Mouse (Mus musculus) stomach, embryonic 14.5 days (tissue): ENCODE measurements around the gene Caskin1. TPM values are rescaled to one million over a fixed set of nuclear protein-coding genes. Genes with fewer than 3 reads are reported as not detected.

Source experiments
- ATAC-seq: fragments of 200-750 bp; cut with Nextera tagmentation; 2 replicates; pipeline ENCODE4 v1.8.0; 2017; ENCODE audit warnings: low read depth, moderate TSS enrichment; ENCODE audit not compliant: insufficient number of reproducible peaks, insufficient read depth, low FRiP score
- H3K27ac ChIP-seq: fragments of 300-500 bp; sonication (generic); 2 replicates; pipeline ENCODE4 v1.5.1; 2014; ENCODE audit warnings: mild to moderate bottlenecking, low read length, moderate library complexity, mixed read lengths
- H3K27me3 ChIP-seq: fragments of 300-500 bp; sonication (generic); 2 replicates; pipeline ENCODE4 v1.6.1; 2014; ENCODE audit warnings: low read length, control low read depth, mixed read lengths; ENCODE audit not compliant: control insufficient read depth, insufficient read depth
- H3K36me3 ChIP-seq: fragments of 300-500 bp; sonication (generic); 2 replicates; pipeline ENCODE4 v1.6.1; 2014; ENCODE audit warnings: mild to moderate bottlenecking, control low read depth, low read length, moderate library complexity, mixed read lengths; ENCODE audit not compliant: control insufficient read depth, insufficient read depth
- H3K4me1 ChIP-seq: fragments of 300-500 bp; sonication (generic); 2 replicates; pipeline ENCODE4 v1.6.1; 2014; ENCODE audit warnings: low read length, control low read depth, mixed read lengths; ENCODE audit not compliant: control insufficient read depth, insufficient read depth
- H3K4me2 ChIP-seq: fragments of 300-500 bp; sonication (generic); replicated peaks from 2 replicates; pipeline ENCODE4 v1.6.1; 2014; ENCODE audit warnings: low read depth, low read length, control low read depth
- H3K4me3 ChIP-seq: fragments of 300-500 bp; sonication (generic); 2 replicates; pipeline ENCODE4 v1.5.1; 2014; ENCODE audit warnings: low read depth, low read length, control low read depth
- H3K9ac ChIP-seq: fragments of 300-500 bp; sonication (generic); replicated peaks from 2 replicates; pipeline ENCODE4 v1.6.1; 2014; ENCODE audit warnings: low read depth, mild to moderate bottlenecking, control low read depth, low read length, moderate library complexity, mixed read lengths
- H3K9me3 ChIP-seq: fragments of 300-500 bp; sonication (generic); 2 replicates; pipeline ENCODE4 v1.6.1; 2016; ENCODE audit warnings: low read depth, low read length, control low read depth; ENCODE audit not compliant: control insufficient read depth
- whole genome bisulfite sequencing: fragments of 180-500 bp; shearing (Covaris S2); extraction: QIAGEN DNeasy Blood & Tissue Kit; methylation state at CpG from one replicate; pipeline ENCODE4 v1.1.7; 2014; 5-methylcytosine and 5-hydroxymethylcytosine counted together
- polyA plus RNA-seq: library from polyadenylated mRNA; unstranded; fragments of >200 nt; fragmentation: Nextera tagmentation; extraction: Ambion mirVana; gene quantifications from 2 replicates; pipeline ENCODE4 v1.2.1, GENCODE M21; 2014

Gene Caskin1
- polyA plus RNA-seq, 1 experiment from 2014 or later: 3.8 TPM

DNA sequence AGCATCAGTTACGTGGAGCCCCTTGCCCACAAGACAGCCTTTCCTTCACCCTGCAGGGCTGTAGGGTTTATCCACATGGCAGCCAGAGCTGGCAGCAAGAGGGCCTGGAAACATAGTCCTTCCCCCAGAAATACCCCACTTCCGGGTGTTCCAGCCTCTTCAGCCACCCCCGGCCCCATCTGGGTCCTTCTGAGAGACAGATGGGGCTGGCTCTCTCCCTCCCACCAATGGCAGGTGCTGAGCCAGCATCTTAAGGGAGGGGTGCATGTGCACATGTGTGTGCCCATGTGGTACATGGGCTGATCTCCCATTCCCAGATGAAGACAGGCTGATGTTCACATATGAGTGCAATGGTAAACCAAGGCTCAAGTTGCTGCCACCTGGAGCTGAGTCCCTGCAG is 7.0 kb downstream of the Caskin1 start:
- 74% methylated on average over 3 of the region's 3 CpGs for WGBS
- no peak overlapping the region for H3K4me3 ChIP-seq
- ATAC-seq: no peak
- no peak overlapping the region for H3K9ac ChIP-seq
- H3K27ac ChIP-seq: no peak overlapping the region
- no peak overlapping the region for H3K4me2 ChIP-seq
- H3K27me3 ChIP-seq: no peaks in the 10 kb centered on the region
- H3K36me3 ChIP-seq: no peaks in the 10 kb centered on the region
- H3K4me1 ChIP-seq: no peaks in the 10 kb centered on the region
- no peaks in the 10 kb centered on the region for H3K9me3 ChIP-seq

DNA sequence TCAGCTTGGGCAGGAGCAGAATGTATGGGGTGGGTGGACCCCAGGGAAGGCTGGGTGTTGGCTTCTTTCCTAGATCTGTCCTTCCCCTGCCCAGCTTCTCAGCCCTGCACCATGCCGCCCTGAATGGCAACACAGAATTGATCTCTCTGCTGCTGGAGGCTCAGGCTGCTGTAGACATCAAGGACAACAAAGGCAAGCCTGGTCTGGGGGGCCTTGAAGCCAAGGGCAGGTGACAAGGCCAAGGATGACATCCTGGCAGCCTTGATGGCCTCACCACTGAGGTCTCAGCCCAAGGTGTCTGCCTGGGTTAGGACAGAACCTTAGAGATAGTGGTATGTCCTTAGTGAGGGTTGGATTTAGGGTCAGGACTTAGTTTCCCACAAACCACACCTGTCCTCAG is 7.6 kb downstream of the Caskin1 start:
- no peaks in the 10 kb centered on the region for H3K9me3 ChIP-seq
- H3K27ac ChIP-seq: no peak overlapping the region
- 69% methylated on average over 1 of the region's 1 CpGs for WGBS
- no peaks in the 10 kb centered on the region for H3K36me3 ChIP-seq
- no peaks in the 10 kb centered on the region for H3K27me3 ChIP-seq
- no peak overlapping the region for H3K4me3 ChIP-seq
- ATAC-seq: no peak
- H3K9ac ChIP-seq: no peak overlapping the region
- no peaks in the 10 kb centered on the region for H3K4me1 ChIP-seq
- H3K4me2 ChIP-seq: no peak overlapping the region

DNA sequence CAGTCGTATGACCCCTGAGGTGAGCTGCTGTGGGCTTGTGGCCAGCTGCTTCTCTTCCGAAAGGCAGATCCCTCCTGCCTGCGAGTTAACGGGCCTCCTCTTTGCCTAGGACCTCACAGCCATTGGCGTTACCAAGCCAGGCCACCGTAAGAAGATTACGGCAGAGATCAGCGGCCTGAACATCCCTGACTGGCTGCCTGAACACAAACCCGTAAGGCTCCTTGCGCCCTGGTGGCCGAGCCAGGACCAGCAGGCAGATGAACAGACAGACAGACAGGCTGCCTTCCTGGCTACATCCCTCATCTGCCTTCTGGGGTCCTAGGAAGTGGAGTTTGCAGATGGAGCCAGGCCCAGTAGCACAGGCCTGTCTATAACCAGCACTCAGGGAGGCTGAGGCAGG is 13.8 kb downstream of the Caskin1 start:
- Histone ChIP-seq H3K27me3 (no peaks in the 10 kb centered on the region), H3K4me1 (0 out of 2 replicates have a peak, but pooled peaks cover 3% of the 10 kb centered on the region), H3K4me2 (no peak overlapping the region), H3K36me3 (no peaks in the 10 kb centered on the region; the same call in 1 of the 2 replicates), H3K9ac (no peak overlapping the region), H3K9me3 (no peaks in the 10 kb centered on the region), H3K4me3 (no peak overlapping the region), H3K27ac (no peak overlapping the region)
- WGBS: 40% methylated on average over 11 of the region's 11 CpGs
- no peak for ATAC-seq

DNA sequence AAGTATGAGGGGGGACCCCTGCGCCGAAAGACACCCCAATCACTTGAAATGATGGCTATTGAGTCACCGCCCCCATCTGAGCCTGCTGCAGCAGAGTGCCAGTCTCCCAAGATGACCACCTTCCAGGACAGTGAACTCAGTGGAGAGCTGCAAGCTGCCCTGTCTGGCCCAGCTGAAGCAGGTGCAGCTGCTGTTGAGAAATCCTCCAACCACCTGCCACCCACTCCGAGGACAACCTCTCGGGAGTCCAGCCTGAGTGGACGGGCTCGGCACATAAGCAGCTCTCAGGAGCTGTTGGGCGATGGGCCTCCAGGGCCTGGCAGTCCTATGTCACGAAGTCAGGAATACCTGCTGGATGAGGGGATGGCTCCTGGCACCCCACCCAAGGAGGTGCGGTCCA is 15.7 kb downstream of the Caskin1 start:
- Histone ChIP-seq H3K9ac (no peak overlapping the region), H3K27me3 (no peaks in the 10 kb centered on the region), H3K9me3 (no peaks in the 10 kb centered on the region), H3K4me1 (0 out of 2 replicates have a peak, but pooled peaks cover 4% of the 10 kb centered on the region), H3K4me3 (no peak overlapping the region), H3K36me3 (peaks cover 14% of the 10 kb centered on the region), H3K4me2 (no peak overlapping the region), H3K27ac (no peak overlapping the region)
- WGBS: 95% methylated on average over 10 of the region's 10 CpGs
- no peak for ATAC-seq

DNA sequence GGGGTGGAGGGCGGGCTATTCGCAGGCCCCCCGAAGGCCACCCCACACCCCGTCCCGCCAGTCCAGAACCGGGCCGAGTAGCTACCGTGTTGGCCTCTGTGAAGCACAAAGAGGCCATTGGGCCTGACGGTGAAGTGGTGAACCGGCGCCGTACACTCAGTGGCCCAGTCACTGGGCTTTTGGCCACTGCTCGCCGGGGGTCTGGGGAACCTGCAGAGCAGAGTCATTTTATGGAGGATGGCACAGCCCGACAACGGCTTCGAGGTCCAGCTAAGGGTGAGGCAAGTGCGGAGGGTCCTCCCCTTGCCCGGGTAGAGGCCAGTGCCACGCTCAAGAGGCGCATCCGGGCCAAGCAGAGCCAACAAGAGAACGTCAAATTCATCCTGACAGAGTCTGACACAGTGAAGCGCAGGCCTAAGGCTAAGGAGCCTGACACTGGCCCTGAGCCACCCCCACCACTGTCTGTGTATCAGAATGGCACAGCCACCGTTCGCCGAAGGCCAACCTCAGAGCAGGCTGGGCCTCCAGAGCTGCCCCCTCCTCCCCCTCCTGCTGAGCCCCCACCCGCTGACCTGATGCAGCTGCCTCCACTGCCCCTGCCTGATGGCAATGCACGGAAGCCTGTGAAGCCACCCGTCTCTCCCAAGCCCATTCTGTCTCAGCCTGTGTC is 17.0 kb downstream of the Caskin1 start:
- no peaks in the 10 kb centered on the region for H3K9me3 ChIP-seq
- no peak for ATAC-seq
- H3K4me3 ChIP-seq: no peak overlapping the region
- H3K36me3 ChIP-seq: peaks cover 27% of the 10 kb centered on the region
- no peak overlapping the region for H3K4me2 ChIP-seq
- H3K4me1 ChIP-seq: 0 out of 2 replicates have a peak, but pooled peaks cover 4% of the 10 kb centered on the region
- WGBS: 91% methylated on average over 30 of the region's 30 CpGs
- no peak overlapping the region for H3K9ac ChIP-seq
- no peak overlapping the region for H3K27ac ChIP-seq
- H3K27me3 ChIP-seq: no peaks in the 10 kb centered on the region

DNA sequence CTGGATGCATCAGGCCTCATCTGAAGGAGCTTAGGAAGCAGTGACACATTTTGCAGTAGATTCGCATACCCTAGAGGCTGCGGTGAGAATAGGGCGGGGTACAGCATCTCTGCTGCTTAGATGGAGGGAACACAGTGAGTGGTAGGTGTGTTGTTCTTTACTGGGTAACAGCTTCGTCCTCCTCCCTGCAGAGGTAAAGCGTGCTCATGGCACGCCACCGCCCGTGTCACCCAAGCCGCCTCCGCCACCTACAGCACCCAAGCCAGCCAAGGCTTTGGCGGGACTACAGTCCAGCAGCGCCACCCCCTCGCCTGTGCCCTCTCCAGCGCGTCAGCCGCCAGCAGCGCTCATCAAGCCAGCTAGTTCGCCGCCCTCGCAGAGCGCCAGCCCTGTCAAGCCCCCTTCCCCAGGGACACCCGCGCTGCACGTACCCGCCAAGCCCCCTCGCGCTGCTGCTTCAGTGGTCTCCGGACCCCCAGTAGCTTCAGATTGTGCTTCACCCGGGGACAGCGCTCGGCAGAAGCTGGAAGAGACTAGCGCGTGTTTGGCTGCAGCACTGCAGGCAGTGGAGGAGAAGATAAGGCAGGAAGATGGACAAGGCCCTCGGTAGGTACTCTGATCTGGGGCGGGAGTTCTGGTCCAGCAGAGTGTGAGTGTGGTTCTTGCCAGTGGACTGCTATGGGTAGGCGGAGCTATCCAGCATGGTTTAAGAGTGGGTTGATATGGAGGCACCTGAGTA is 18.1 kb downstream of the Caskin1 start:
- H3K27ac ChIP-seq: no peak overlapping the region
- no peak overlapping the region for H3K9ac ChIP-seq
- no peak for ATAC-seq
- H3K4me2 ChIP-seq: no peak overlapping the region; the same call in 1 of the 2 replicates
- H3K27me3 ChIP-seq: no peaks in the 10 kb centered on the region
- no peak overlapping the region for H3K4me3 ChIP-seq
- peaks cover 38% of the 10 kb centered on the region for H3K36me3 ChIP-seq
- 0 out of 2 replicates have a peak, but pooled peaks cover 4% of the 10 kb centered on the region for H3K4me1 ChIP-seq
- WGBS: 27% methylated on average over 36 of the region's 36 CpGs
- H3K9me3 ChIP-seq: no peaks in the 10 kb centered on the region

DNA sequence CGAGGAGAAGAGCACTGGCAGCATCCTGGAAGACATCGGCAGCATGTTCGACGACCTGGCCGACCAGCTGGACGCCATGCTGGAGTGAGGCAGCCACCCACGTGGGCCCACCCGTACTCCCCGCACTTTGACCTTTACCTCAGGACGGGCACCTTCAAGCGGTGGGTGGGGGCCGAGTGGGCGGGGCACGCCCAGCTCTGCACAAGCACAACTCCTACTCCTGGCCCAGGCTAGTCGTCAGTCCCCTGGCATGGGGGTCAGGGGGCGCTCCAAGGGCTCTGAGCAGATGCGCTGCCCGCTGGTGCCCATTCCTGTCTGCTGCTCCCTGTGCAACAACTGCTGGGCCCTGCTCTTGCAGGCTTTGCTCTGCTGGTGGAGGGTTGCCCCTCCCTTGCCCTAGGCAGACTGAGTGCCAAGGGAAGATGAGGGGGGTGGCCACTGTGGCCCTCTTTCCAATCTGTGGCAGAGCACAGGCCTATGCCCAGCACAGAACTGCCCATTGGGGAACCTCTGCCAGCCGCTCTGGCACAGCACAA is 18.8 kb downstream of the Caskin1 start:
- Histone ChIP-seq H3K4me2 (no peak overlapping the region), H3K4me3 (no peak overlapping the region), H3K9me3 (no peaks in the 10 kb centered on the region), H3K36me3 (peaks cover 45% of the 10 kb centered on the region), H3K9ac (no peak overlapping the region), H3K4me1 (0 out of 2 replicates have a peak, but pooled peaks cover 4% of the 10 kb centered on the region), H3K27ac (no peak overlapping the region), H3K27me3 (no peaks in the 10 kb centered on the region)
- ATAC-seq: no peak
- 46% methylated on average over 19 of the region's 19 CpGs for WGBS

DNA sequence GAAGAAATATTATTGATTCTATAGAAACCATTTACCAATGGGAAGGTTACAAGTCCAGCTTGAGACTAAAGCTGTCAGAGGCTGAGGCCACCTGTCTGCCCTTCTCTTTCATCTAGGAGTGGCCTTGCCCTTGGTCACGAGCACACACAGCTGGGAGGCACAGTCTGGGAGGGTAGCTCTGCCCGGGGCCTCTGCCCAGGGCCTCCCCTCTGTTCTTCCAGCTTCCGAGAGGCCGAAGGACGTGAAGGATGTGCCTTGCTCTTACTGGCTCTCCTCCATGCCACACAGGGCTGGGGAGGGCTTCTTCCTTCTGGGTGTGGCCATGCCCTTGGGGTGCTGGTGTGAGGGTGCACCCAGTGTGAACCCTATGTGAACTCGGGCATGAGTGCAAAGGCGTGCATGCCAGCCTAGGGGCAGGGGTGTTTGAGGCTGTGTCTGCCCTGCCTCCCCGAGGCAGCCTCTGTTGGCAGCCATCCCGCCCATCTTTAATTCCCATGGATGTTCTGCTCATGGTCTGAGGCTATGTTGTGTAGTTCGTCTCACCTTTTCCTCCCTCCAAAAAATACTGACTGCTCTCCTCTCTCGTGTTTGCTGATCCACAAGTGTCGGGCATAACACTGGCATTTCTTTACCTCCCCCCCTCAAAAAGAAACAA is 19.5 kb downstream of the Caskin1 start:
- no peaks in the 10 kb centered on the region for H3K9me3 ChIP-seq
- H3K4me1 ChIP-seq: 0 out of 2 replicates have a peak, but pooled peaks cover 4% of the 10 kb centered on the region
- no peak overlapping the region for H3K4me2 ChIP-seq
- H3K4me3 ChIP-seq: no peak overlapping the region
- H3K27me3 ChIP-seq: no peaks in the 10 kb centered on the region
- H3K9ac ChIP-seq: no peak overlapping the region
- no peak for ATAC-seq
- WGBS: 79% methylated on average over 12 of the region's 12 CpGs
- no peak overlapping the region for H3K27ac ChIP-seq
- H3K36me3 ChIP-seq: peaks cover 49% of the 10 kb centered on the region
